Mouse (Mus musculus): ENCODE data around the gene Prkd1.

Prkd1 gene

DNA sequence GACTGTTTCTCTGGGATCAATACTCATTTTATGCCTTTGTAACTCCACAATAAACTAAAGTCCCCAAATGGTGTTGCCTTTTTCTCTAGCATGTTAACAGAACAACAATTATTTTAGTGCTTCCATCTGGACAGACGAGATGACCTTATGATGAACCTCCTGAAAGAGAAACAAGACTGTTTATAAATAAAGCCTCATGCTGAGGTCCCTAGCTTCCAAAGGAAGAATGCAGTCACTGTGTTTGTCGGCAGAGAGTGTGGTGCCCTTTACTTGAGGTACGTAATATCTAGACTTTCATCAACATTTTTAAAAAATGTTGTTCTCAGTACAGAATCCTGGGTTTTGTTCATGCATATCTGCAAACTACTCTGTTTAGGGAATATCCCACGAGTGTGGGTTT lies 90.7 kb downstream of the Prkd1 start:
- in situ Hi-C loops (cut with MboI, MseI): no loop called here

DNA sequence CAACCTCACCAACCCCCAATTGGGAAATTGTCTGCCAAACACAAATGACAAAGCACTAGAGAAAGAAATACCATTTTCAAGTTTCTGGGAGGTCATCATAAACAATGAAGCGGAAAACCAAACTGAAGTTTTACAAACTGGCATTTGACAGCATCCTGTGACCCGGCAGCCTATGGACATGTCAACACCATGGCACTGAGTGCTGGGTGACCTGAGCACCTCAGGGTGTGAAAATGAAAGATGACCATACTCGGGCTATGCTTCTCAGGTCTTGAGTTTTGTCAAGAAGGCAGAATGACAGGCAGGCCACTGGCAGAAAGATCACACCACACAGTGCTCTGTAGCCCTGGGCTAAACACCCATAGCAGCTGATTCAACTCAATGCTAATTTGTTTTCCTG lies 94.7 kb downstream of the Prkd1 start:
- in situ Hi-C loops (cut with MboI, MseI): no loop called here

DNA sequence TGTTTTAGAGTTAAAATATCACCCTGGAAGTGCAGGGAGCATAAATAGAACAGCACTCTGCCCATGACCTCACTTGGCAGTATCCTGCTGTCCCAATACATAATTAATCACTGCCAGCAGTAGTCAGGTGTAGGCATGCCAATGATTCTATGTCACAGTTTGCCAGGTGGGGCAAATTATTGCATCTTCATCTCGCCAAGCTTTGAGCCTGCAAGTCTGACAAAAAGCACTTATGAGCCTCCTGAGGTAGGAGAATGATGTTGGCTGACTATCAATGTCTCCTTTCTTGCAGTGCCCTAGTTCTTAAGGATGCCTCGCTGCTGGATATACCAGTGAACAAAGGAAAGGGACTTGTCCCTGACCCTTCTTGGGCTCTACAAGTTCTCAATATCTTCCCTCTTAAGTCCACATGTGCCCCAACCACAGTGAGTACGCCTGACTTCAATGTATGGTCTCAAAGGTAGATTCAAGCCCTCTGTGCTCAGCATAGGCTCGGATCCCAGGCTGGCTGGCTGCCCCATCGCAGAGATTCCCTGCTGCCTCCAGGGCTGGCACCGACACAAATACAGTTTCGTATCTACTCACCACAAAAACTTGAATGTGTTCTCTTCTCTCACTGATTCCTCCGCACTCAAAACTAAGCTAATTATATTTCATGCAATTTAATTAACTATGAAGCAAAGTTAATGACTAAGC lies 98.9 kb downstream of the Prkd1 start:
- in situ Hi-C loops (cut with MboI, MseI): no loop called here

DNA sequence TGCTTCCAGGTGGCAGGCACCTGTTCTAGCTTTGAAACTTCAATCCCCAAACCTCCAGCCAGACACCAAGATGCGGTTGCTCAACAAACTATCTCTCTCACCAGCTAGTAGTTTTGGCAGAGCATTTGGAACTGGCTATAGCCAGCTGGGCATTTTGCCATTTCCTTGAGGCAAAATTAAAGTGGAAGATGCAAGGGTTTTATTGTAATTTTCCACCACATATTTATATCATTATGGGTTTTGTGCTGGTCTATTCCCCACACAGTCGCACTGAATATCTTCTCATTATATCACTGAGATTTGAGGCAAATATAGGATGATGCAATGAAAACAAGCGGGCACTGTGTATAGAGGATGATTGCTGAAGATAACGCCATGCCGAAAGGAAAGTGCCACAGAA lies 102.5 kb downstream of the Prkd1 start:
- in situ Hi-C loops (cut with MboI, MseI): no loop called here

DNA sequence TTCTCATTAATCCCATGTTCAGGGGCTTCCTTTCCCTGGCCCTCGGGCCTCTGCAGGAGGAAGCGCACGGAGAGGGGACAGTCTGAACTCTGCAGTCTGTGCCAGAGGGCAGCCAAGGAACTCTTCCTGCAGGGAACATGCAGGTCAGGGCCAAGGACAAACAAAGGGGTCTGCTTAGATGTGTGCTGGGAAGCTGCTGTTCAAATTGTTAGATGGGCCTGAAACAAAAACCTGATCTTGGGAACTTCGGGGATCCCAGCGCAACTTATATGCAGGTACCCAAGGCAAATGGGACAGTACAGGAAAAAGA lies 103.3 kb downstream of the Prkd1 start:
- in situ Hi-C loops (cut with MboI, MseI): no loop called here

DNA sequence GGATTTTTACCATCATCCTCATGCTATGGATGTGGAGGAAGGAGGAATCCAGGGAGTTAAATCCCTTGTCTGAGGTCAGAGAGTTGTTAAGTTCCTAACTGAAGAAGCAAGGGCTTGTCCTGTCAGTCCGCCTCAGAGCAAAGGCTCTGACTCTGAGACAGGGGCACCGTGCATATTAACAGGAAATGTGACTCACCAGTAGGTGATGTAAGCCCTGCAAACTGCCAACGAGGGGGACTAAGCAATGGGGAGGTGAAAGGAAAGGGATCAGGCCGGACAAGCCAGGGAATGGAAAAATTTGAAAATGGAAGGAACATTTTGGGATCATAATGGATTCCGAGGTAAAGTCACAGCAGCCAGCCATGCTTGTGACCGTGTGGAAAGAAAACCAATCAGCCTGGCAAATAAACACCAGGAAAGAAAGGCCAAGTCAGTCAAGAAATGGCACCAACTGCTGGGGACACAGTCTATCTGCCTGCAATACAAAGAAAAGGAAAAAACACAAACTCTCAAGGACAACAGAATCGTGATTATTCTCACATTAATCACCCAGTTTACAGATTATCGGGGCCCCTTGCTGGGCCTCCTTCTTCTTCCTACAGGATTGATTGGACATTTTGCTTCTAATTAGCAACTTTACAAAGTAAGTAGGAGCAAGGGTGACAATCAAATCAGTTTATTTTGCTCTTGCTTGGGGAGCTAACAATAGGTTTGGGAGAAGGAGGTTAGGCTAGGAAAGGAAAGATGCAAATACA lies 103.9 kb downstream of the Prkd1 start:
- in situ Hi-C loops (cut with MboI, MseI): no loop called here

DNA sequence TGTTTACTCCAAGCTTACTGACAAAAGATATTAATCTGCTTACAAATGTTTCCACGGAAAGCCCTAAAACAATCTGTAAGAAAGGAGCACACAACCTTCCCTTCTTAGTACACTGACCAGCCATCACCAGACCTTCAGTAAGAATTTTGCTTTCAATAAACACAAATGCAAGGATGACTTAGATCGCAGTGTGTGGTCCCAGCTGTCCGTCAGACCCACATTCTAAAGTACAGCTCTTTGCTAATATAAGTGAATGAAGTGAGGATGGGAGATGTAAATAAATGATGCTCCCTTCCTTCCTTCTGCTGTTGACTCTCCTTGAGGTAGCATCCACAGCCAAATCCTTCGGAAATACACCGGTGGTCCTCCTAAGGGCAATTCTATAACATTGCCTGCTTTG lies 108.1 kb downstream of the Prkd1 start:
- in situ Hi-C loops (cut with MboI, MseI): no loop called here

DNA sequence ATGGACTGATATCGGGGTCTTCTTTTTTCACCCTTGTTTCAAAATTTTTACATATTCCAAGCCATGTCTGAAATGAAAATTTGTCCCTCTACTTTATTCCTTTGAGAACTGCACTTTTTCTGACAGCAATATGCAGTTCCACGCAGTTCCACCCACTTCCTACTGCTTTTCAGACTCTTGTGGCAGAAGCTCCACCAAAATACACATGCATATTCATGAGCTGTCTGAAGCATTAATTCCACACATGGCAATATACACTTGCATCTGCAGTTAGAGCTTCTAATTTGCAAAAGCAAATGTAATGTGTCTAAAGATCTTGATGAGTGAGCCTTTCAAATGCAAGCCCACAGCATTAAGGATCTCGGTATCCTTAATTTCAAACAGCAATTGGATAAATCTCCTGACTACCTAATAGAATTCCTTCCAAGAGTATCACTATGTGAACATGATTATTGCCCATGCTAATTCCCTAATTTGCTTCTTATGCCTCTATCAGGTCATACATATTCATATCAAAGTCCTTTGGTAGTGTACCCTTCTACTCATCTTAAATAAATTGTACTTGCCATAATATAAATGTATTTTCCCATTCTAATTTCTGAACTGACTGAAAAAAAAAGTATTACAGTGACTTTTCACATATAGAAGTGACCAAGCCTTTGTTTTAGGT lies 110.5 kb downstream of the Prkd1 start:
- in situ Hi-C loops (cut with MboI, MseI): no loop called here

DNA sequence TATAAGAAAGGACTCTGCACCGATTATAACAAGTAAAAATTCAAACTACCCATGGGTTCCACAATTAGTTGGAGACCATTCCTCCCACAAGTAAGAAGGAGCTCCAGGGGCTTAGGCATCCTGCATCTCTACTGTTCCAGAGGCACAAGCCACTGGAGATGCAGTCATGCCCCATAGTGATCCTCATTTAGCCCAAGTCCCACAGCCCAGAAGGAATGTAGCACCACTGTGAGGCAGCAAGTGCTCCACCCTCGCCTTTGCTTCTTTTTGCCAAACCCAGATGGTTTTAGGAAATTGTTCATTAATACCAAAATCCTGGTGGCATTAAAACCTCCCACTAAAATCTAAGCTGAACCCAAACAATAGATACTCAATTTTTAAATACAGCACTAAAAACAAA lies 111.1 kb downstream of the Prkd1 start:
- in situ Hi-C loops (cut with MboI, MseI): no loop called here

DNA sequence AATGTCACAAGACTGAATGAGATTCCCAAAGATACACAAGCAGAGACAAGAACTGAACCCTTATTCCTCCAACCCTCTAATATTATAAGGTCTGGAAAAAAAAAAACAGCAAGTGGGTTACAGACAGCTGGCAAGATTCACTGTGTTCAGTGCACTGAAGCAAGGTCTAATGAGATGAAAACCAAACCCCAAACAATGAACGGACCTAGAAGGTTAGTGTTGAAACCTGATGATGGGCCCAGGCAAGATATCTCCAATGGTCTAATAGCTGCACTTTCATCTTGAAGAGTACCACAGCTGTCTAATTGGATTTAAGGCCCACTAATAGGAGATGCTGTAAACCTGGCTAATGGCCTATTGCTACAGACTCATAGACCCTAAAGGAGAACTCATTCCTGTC lies 111.9 kb downstream of the Prkd1 start:
- in situ Hi-C loops (cut with MboI, MseI): no loop called here

DNA sequence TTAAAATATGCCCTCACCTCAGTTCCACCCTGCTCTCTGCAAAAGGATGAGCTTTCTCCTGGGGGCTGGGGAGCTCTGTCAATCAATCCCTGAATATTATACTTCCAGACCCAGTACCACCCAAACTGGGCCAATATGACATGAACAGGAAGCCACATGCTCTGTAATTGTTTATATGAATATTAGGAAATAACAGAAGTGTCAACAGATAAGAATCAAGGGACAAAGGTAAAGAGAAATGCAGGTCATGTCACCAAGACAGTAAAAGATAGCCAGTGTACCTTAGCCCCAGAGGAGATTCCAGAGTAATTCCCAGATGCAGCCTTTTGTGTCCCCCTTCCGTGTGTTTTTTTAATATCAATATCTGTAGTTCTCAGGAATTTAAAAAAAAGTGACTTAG lies 120.3 kb downstream of the Prkd1 start:
- in situ Hi-C loops (cut with MboI, MseI): no loop called here

DNA sequence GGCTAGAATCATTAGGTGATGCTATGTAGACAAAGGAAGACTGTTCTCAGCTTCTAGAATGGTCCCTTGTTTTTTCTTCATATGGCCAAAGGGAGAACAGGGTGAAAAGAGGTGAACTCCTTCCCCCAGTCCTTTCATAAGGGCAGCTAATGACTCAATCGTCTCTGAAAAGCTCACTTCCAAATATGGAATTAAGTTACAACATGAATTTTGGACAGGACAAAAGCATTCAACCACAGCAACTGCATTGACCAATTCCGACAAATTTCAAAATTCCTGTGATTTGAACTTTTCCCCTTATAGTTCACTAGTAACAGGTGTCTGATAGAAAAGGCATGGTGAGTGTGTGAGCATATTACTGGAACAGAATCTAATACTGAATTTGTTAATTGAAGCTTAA lies 124.8 kb downstream of the Prkd1 start:
- in situ Hi-C loops (cut with MboI, MseI): no loop called here

DNA sequence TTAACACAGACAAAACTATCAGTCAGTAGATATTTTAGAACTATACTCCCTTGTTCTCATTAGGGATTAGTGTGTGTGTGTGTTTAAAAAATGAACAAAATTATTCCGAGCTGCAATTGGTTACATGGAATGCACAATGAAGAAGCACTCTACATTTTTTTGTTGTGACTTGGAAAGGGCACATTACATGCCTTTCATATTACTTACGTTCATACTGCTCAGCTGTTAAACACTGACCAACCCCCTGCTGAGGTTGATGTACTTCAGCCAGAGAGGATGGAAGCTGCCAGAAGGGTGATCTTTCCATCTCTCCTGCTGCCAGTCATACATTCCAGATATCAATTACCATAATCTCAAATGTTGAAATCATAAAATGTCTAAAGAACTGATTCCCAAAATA lies 134.4 kb downstream of the Prkd1 start:
- in situ Hi-C loops (cut with MboI, MseI): no loop called here

DNA sequence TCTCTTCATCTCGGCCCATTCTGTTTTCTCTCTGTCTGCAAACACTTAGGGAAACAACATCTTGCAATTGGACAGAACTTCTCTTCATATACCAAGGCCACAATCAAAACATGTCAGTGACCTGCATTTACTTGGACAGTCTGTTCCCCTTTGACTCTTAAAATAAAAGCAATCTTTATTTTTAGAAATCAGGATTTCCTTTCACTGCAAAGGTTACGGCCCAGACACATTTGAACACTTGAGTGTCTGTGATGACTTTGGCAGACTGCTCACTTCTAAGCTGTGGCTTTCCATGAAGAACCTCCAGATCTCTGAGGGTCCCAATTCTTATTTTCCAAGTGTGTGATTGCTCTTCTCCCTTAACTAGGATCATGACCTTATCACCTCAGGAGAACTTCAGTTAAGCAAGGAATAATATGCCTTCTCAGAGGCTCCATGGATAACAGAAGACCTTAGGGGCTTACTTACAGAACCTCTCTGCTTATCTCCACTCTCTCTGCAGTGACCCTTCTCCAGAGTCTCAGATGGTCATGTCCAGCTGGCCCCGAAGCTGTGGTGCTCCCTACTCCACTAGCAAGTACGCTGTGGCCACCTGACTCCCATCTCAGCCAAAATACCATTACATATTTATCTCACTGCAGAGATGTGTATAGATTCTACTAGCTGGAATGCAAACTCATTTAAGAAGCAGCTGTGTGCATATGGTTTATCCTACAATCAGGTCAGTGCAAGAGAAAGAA lies 137.2 kb downstream of the Prkd1 start:
- in situ Hi-C loops (cut with MboI, MseI): no loop called here

DNA sequence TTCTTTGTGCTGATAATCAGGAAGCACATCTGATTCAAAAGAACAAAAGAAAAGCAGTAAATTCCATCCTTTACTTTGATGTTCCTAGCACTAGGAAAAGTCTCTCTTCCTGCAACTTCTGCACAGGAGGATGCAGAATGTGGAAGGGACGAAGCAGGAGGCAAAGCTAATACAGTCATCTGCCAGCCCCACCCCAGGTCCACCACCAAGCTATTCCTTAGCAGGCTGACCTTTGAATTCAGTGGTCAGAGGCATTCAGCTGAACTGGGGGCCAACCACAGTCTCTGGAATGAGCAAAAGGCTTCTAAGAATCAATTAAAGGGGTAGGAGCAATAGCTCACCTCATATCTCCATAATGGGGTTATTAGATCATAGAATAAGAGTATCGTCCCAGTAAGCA lies 140.1 kb downstream of the Prkd1 start:
- in situ Hi-C loops (cut with MboI, MseI): no loop called here

DNA sequence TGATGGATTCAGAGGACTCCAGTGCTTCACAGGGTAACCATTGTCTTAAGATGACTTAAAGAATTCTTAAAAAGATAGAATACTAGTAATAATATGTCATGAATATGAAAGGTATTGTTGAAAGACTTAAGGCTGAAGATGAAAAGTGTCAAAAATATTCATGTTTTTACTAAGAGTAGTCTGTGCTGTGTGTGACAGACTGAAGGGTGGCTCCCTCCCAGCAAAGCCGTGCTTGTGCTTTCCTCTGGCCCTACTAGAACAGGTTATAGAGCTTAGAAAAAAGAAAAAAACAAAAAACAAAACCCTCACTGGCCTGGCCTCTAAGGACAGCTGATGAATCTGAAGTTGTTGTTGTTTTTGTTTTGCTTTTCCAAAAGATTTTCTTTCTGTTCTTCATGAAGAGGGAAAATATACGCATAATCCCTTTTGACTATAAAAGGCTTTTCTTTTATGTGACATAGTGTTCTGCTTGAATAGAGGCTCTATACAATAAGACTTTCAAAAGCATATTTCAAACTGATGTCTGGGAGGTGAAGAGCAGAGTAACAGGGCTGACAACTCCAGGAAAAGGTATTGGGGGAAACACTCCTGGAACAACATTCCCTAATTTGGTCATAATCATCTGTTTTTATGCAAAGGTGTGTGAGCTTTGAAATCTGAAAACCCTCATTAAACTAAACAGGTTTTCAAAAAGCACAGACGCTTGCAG lies 148.9 kb downstream of the Prkd1 start:
- in situ Hi-C loops (cut with MboI, MseI): no loop called here

DNA sequence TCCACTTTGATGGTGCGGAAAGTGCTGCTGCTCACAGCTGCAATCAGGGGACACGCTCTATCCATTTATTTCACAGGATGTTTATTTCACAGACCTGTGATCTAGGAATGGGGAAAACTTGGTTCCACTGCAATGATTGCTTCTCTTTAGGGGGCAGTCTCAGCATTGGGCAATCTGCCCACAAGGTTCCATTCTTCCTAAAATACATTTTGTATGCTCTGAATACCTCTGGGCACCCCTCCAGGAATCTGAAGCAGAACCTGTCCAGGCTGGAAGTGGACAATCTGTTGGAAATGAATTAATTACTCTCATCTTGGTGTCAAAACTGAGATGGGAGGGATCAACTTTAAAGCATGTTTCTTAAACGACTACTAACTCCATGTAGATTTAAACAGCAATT lies 152.9 kb downstream of the Prkd1 start:
- in situ Hi-C loops (cut with MboI, MseI): no loop called here

DNA sequence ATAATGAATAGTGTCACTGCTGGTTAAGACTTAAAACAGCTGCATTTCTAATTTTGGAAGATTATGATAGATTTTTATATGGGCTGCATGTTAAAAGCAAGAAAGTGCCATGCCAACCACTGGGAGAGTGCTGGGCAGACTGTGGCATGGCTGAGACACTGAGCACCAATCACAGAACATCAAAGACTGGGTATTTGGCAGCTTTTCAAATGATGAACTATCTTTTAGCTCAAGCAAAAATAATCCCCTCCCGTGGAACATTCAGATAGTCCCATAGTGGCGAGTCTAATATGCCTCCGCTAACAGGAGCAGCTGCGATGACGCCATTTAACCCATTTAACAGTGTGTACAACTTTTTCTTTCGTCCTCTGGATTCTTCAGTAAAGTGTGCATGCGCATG lies 169.1 kb downstream of the Prkd1 start:
- in situ Hi-C loops (cut with MboI, MseI): loop anchor here in 1 of 2 experiments (5.0 kb wide), 1 partner anchor 98 kb away; no protein-coding TSS in a partner anchor

DNA sequence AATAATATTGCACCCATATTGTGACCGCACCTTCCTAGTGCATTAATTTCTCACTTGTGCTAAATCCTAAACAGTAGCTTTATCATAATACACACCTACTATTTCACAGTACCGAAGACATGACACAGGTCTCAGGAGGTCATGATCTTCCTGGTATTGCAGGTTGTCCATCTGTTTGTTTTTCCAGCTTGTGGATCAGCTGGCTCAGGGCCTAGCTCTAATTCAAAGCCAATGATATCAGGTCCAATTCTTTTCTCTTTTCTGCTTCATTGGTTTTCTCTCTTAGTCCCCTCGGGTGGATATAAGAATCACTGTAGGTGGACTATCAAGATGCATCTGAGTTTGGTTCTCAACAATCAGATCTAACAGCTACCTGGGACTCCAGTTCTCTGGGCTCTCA lies 191.7 kb downstream of the Prkd1 start:
- in situ Hi-C loops (cut with MboI, MseI): no loop called here

DNA sequence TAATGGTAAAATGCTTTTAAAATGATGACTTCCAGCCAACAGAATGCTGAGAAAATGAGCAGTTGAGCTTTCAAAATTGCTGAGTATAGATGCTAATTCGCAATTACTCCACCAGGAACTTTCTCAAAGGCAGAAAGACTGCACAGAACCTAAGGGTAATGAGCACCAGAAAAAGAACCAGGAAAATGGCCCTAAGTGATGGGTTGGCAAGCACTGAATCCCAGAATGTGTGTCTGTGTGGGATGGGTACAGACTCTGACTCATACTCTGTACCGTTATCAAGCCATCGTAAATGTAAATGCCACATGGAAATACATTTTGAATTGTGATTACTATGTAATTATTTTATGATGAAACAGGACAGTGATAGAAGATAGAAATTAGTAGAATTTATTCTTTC lies 197.1 kb downstream of the Prkd1 start:
- in situ Hi-C loops (cut with MboI, MseI): no loop called here

DNA sequence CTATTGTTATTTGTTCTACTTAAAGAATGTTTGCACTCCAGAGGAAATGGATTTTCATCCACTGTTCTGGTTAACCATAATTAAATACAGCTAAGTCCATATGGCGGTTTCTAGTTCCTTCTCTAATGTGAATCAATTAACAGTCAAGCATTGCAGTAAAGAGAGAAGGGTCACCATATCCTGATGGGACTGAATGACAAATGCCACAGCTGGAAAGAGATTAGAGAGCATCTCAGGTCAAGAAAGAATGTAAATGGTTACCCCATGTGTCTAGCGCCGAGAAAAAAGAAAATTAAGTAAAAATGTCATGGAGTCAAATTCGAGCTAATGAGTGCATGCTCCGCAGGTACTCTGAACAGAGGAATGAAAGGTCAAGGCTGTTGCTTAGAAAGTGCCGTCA lies 212.2 kb downstream of the Prkd1 start:
- in situ Hi-C loops (cut with MboI, MseI): no loop called here

Data from T-helper 17 cell (primary cell).